Mouse (Mus musculus) limb, embryonic 14.5 days (tissue): ENCODE data around the gene Gnb4. TPM values are rescaled to one million over a fixed set of nuclear protein-coding genes. Genes with fewer than 3 reads are reported as not detected.
A peak's percentile ranks its signal among the peaks of the same experiment; 100 is the strongest.

Experiments
- ATAC-seq: fragments of 200-750 bp; cut with Nextera tagmentation; 2 replicates; pipeline ENCODE4 v1.8.0; 2017; ENCODE audit warnings: low read depth, moderate number of reproducible peaks, moderate TSS enrichment; ENCODE audit not compliant: low FRiP score
- DNase-seq: peaks from one replicate; pipeline ENCODE4 v3.0.0-alpha.2; 2015; ENCODE audit warnings: low spot score
- H3K27ac ChIP-seq: fragments of 300-500 bp; sonication (generic); replicated peaks from 2 replicates; pipeline ENCODE4 v1.5.1; 2014; ENCODE audit warnings: low read depth, mild to moderate bottlenecking, low read length, moderate library complexity, mixed read lengths
- H3K27me3 ChIP-seq: fragments of 300-500 bp; sonication (generic); 2 replicates; pipeline ENCODE4 v1.6.1; 2014; ENCODE audit warnings: low read length, mixed read lengths; ENCODE audit not compliant: control insufficient read depth, insufficient read depth
- H3K36me3 ChIP-seq: fragments of 300-500 bp; sonication (generic); 2 replicates; pipeline ENCODE4 v1.6.1; 2014; ENCODE audit warnings: mild to moderate bottlenecking, low read length, moderate library complexity, mixed read lengths; ENCODE audit not compliant: control insufficient read depth, insufficient read depth
- H3K4me1 ChIP-seq: fragments of 300-500 bp; sonication (generic); 2 replicates; pipeline ENCODE4 v1.6.1; 2014; ENCODE audit warnings: antibody characterized with exemption, low read length, mixed read lengths; ENCODE audit not compliant: control insufficient read depth, insufficient read depth
- H3K4me2 ChIP-seq: fragments of 300-500 bp; sonication (generic); replicated peaks from 2 replicates; pipeline ENCODE4 v1.6.1; 2014; ENCODE audit warnings: low read depth, mild to moderate bottlenecking, low read length, moderate library complexity; ENCODE audit not compliant: severe bottlenecking
- H3K4me3 ChIP-seq: fragments of 300-500 bp; sonication (generic); replicated peaks from 2 replicates; pipeline ENCODE4 v1.5.1; 2014; ENCODE audit warnings: low read length
- H3K9ac ChIP-seq: fragments of 300-500 bp; sonication (generic); 2 replicates; pipeline ENCODE4 v1.6.1; 2014; ENCODE audit warnings: mild to moderate bottlenecking, low read depth, low read length, moderate library complexity; ENCODE audit not compliant: severe bottlenecking
- H3K9me3 ChIP-seq: fragments of 300-500 bp; sonication (generic); 2 replicates; pipeline ENCODE4 v1.6.1; 2016; ENCODE audit warnings: low read length; ENCODE audit not compliant: control insufficient read depth
- POLR2A ChIP-seq: fragments of 200-500 bp; IDR thresholded peaks from 2 replicates; pipeline ENCODE4 v1.8.0; 2012; ENCODE audit warnings: inconsistent platforms, mild to moderate bottlenecking, moderate library complexity, borderline replicate concordance; ENCODE audit not compliant: insufficient read depth, insufficient read length; ENCODE audit errors: extremely low read depth
- WGBS: fragments of 180-500 bp; shearing (Covaris S2); extraction: QIAGEN DNeasy Blood & Tissue Kit; methylation state at CpG from one replicate; pipeline ENCODE4 v1.1.7; 2014; 5-methylcytosine and 5-hydroxymethylcytosine counted together
- polyA plus RNA-seq, 2 experiments: library from polyadenylated mRNA; depleted of rRNA in 1 of 2; stranded (reverse) in 1 of 2; unstranded in 1 of 2; fragments of >200 nt; fragmentation: Nextera tagmentation in 1 of 2; extraction: Ambion mirVana in 1 of 2; gene quantifications; 2 replicates each; pipeline versions ENCODE4 v1.2.1 to v1.2.3; 2012 to 2014

Gene Gnb4
- polyA plus RNA-seq, 2 experiments = 70.3 to 78.0 TPM

DNA sequence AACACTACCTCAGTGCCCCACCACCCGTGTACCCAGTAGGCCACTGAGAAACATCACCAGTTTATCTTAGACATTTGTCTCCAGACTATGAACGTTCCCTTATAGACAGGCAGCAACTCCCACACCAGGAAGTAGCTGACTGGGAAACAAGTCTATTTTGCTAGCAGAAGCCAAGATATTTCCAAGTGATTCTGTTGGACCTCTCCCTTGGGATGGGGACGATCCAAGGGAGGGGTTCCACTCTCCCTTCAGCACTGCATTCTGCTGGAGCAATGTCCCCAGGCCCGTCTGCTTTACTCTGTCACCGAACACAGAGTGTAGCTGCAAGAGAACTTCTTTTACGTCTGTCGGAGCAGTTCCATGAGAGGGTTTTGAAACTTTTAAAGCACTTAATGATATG lies 11.8 kb upstream of the Gnb4 start:
- H3K27me3 ChIP-seq = no peaks in the 10 kb centered on the region
- no peak for TF ChIP-seq POLR2A
- no peaks in the 10 kb centered on the region for H3K9me3 ChIP-seq
- no peak overlapping the region for H3K4me3 ChIP-seq
- H3K4me1 ChIP-seq = no peaks in the 10 kb centered on the region
- no peak overlapping the region for H3K27ac ChIP-seq
- DNase-seq (no peak), ATAC-seq (no peak)
- no peaks in the 10 kb centered on the region for H3K36me3 ChIP-seq
- H3K4me2 ChIP-seq = no peak overlapping the region
- 75% methylated on average over 7 of the region's 7 CpGs for WGBS
- H3K9ac ChIP-seq = no peak overlapping the region

DNA sequence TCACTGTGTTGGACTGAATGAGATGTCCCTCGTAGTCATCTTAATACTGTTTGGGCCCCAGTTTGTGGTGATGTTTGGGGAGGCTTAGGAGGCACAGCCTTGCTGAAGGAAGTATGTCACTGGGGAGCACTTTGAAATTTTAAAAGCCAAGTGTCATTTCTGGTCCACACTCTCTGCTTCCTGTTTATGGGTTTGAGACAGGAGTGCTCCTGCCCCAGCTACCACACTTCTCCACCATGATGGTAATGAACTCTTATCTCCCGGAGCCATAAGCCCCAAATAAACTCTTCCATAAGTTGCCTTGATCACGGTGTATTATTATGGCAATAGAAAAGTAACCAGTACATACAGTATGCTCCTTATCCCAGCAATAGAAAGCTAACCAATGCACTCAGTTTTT lies 5.7 kb upstream of the Gnb4 start:
- 90% methylated on average over 3 of the region's 3 CpGs for whole genome bisulfite sequencing
- Histone ChIP-seq H3K27me3 (no peaks in the 10 kb centered on the region), H3K36me3 (no peaks in the 10 kb centered on the region), H3K4me3 (no peak overlapping the region), H3K9me3 (no peaks in the 10 kb centered on the region), H3K4me1 (peaks cover 2% of the 10 kb centered on the region), H3K9ac (no peak overlapping the region), H3K4me2 (no peak overlapping the region), H3K27ac (no peak overlapping the region)
- no peak for DNase-seq
- no peak for TF ChIP-seq POLR2A
- no peak for ATAC-seq

DNA sequence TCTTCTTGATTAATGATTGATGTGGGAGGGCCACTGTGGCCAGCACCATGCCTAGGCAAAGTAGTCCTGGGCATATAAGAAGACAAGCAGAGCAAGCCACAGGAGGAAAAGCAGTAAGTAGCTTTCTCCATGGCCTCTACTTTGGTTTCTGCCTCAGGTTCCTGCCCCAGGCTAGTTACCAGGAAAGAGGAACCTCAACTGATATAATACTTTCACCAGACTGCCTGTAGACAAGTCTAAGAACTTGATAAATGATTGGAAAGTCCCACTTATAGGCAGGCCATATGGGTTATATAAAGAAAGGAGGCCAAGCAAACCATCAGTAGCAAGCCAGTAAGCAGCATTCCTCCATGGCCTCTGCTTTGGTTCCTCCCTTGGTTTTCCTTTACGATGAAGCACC lies 5.3 kb upstream of the Gnb4 start:
- Histone ChIP-seq H3K9ac (no peak overlapping the region), H3K4me1 (peaks cover 4% of the 10 kb centered on the region), H3K36me3 (no peaks in the 10 kb centered on the region), H3K27ac (no peak overlapping the region), H3K9me3 (no peaks in the 10 kb centered on the region), H3K4me2 (no peak overlapping the region), H3K27me3 (no peaks in the 10 kb centered on the region), H3K4me3 (no peak overlapping the region)
- ATAC-seq (no peak), DNase-seq (no peak)
- no peak for TF ChIP-seq POLR2A
- 83% methylated on average over 1 of the region's 1 CpGs for WGBS

DNA sequence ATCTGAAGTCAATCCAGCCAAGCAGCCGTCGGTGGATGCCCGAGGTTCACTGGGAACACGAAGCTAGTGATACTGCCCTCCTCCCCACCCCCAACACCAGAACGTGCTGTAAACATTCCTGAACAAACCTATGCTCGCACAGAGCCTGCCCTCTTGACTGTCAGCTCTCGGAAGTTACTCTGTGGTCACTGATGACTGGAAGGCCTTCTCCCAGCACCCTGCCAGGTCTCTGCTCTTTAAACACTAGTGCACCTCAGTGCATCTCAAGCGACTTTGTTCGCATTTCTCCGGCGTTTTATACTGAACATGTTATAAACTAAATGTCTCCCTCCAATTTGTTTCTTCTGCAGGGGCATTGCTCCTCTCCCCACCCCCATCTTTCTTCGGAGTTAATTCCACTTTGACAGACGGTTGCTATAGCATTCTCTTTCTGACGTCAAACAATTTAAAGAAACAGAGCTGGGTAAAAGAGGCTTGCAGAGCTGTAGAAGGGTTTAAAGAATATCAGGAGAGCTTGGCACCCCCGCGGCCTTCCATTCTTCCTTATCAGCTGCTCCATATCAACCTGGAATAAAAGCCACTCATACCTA lies 763 bp upstream of the Gnb4 start:
- Histone ChIP-seq H3K4me2 (peak overlapping the region; percentile 50), H3K4me3 (peak overlapping the region; percentile 65), H3K4me1 (peaks cover 4% of the 10 kb centered on the region), H3K27ac (peak overlapping the region; percentile 74), H3K36me3 (no peaks in the 10 kb centered on the region), H3K9ac (peak overlapping the region; percentile 77), H3K9me3 (no peaks in the 10 kb centered on the region), H3K27me3 (no peaks in the 10 kb centered on the region)
- WGBS = 23% methylated on average over 16 of the region's 16 CpGs
- ATAC-seq (no peak; the same call in 1 of the 2 replicates), DNase-seq (no peak)
- TF ChIP-seq POLR2A = no peak

DNA sequence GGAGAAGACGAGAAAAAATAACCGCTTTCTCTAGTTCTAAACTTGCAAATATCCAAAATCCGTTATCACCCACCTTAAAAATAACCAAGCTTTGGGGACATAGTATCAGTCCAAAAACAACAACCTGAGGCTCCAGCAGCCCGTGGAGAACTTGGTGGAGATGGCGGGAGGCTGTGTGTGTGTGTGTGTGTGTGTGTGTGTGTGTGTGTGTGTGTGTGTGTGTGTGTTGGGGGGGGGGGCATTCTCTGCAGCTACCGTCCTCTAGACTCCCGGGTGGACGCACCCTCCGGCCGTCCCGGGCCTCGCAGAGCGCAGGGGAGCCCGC lies 417 bp downstream of the Gnb4 start:
- Histone ChIP-seq H3K4me1 (peaks cover 4% of the 10 kb centered on the region), H3K36me3 (no peaks in the 10 kb centered on the region)

More for the DNA sequence above, 417 bp downstream of the Gnb4 start:
- Histone ChIP-seq H3K4me3 (peak overlapping the region; percentile 65), H3K9me3 (no peaks in the 10 kb centered on the region), H3K27me3 (no peaks in the 10 kb centered on the region), H3K9ac (peak overlapping the region; percentile 77), H3K4me2 (peak overlapping the region; percentile 50), H3K27ac (peak overlapping the region; percentile 55; the same call in 1 of the 2 replicates)
- TF ChIP-seq POLR2A = no peak
- peak; percentile 5 for DNase-seq
- ATAC-seq = no peak
- WGBS = 21% methylated on average over 13 of the region's 14 CpGs
